Comparison of ENCODE assay signal across 28 mouse cellular contexts in genomic region chr2:101881471-101882162, GRCm38 (mm10). TPM values are rescaled to one million over a fixed set of nuclear protein-coding genes. Genes with fewer than 3 reads are reported as not detected.
DNase-seq lines count a peak whose midpoint lies in the region; ATAC-seq and TF ChIP-seq lines count a peak whose summit lies in the region.
"Had no signal": no experiment of that assay in that cellular context is flagged by ENCODE, and none has a peak within 500 bp of the region (broad histone marks: within the 10 kb centered on the region; RNA-seq: fewer than 3 reads in every experiment).

No protein-coding gene starts in this region.

- peaks cover 2% of the 10 kb centered on the region for H3K4me1 ChIP-seq in forebrain, embryonic 13.5 days

- no peaks in the 10 kb centered on the region for H3K36me3 ChIP-seq in forebrain, embryonic 13.5 days (ENCODE audit: poor library complexity, severe bottlenecking)
- H3K36me3 ChIP-seq: embryonic facial prominence, embryonic 13.5 days; forebrain, embryonic 12.5 days; heart, embryonic 12.5 days; hindbrain, embryonic 10.5 days; kidney, embryonic 15.5 days; limb, embryonic 12.5 days; liver, embryonic 13.5 days; midbrain, embryonic 10.5 days; neural tube, embryonic 15.5 days had no signal

- TF ChIP-seq CTCF in layer of hippocampus, adult 2 months (conservative IDR thresholded peaks at IDR 0.05): no peak

- 88% methylated on average over 9 of the region's 9 CpGs for WGBS in forebrain, embryonic 13.5 days

- H3K27me3 ChIP-seq in forebrain, embryonic 13.5 days: no peaks in the 10 kb centered on the region
- H3K27me3 ChIP-seq: liver, embryonic 13.5 days; neural tube, embryonic 15.5 days had no signal

- H3K4me2 ChIP-seq in forebrain, embryonic 13.5 days: no peak overlapping the region
- H3K4me2 ChIP-seq: embryonic facial prominence, embryonic 13.5 days; forebrain, embryonic 12.5 days; heart, embryonic 12.5 days; kidney, embryonic 15.5 days; limb, embryonic 12.5 days; liver, embryonic 13.5 days; neural tube, embryonic 15.5 days had no signal

- peak; percentile 58 for ATAC-seq in megakaryocyte progenitor cell, adult 5-6 weeks (replicated peaks; ENCODE audit: poor library complexity)
- ATAC-seq in forebrain, embryonic 13.5 days: no peak
- ATAC-seq: hindbrain, postnatal 0 days; intestine, postnatal 0 days; midbrain, embryonic 16.5 days had no signal

- peak overlapping the region; percentile 7 for H3K4me3 ChIP-seq in layer of hippocampus, adult 2 months
- H3K4me3 ChIP-seq in forebrain, embryonic 13.5 days: no peak overlapping the region
- H3K4me3 ChIP-seq: embryonic facial prominence, embryonic 13.5 days; erythroblast, embryonic 14.5 days; forebrain, embryonic 12.5 days; heart, embryonic 12.5 days; hindbrain, embryonic 10.5 days; kidney, embryonic 15.5 days; limb, embryonic 12.5 days; liver, embryonic 13.5 days; midbrain, embryonic 10.5 days; neural tube, embryonic 15.5 days had no signal

- DNase-seq in layer of hippocampus, adult 2 months (ENCODE audit: low spot score in 2 of 2): no peak
- DNase-seq in layer of hippocampus, postnatal 36 days: no peak
- peak; percentile 54 for DNase-seq in 416B (ENCODE audit: low read depth)
- DNase-seq in brain, adult 2 months (ENCODE audit: low read depth, low spot score): peak; percentile 43
- DNase-seq in embryo, embryonic 10 days (ENCODE audit: low spot score): no peak
- DNase-seq in kidney, adult 8-10 months: no peak
- DNase-seq: adrenal gland, adult 2 months; cerebellum, adult 8-10 months; embryo, embryonic 11 days; heart, postnatal 10 days; kidney, postnatal 36 days; liver, embryonic 13.5 days; lung, adult 2 months; right cerebral cortex, adult 18-20 months had no signal

- H3K27ac ChIP-seq in layer of hippocampus, adult 2 months: peak overlapping the region; percentile 85
- H3K27ac ChIP-seq in forebrain, embryonic 13.5 days: no peak overlapping the region
- H3K27ac ChIP-seq: embryonic facial prominence, embryonic 13.5 days; forebrain, embryonic 12.5 days; hindbrain, embryonic 10.5 days; hindbrain, postnatal 0 days; kidney, embryonic 15.5 days; limb, embryonic 12.5 days; liver, embryonic 13.5 days; midbrain, embryonic 10.5 days; neural tube, embryonic 15.5 days had no signal

- no peaks in the 10 kb centered on the region for H3K9me3 ChIP-seq in forebrain, embryonic 13.5 days (replicated peaks)
- H3K9me3 ChIP-seq: embryonic facial prominence, embryonic 13.5 days; forebrain, embryonic 12.5 days; heart, embryonic 12.5 days; hindbrain, embryonic 10.5 days; kidney, embryonic 15.5 days; limb, embryonic 12.5 days; liver, embryonic 13.5 days; midbrain, embryonic 10.5 days; neural tube, embryonic 15.5 days had no signal

- no peak overlapping the region for H3K9ac ChIP-seq in forebrain, embryonic 13.5 days
- H3K9ac ChIP-seq: embryonic facial prominence, embryonic 13.5 days; forebrain, embryonic 12.5 days; heart, embryonic 12.5 days; kidney, embryonic 15.5 days; limb, embryonic 12.5 days; liver, embryonic 13.5 days; neural tube, embryonic 15.5 days had no signal

RNA-seq across cellular contexts. Expression of gene Prr5l, which starts 1.2 kb away (rescaled TPM):
- 1 to 10 TPM; 7.2 to 9.5 TPM for total RNA-seq in layer of hippocampus, adult 2 months (2021)
- total RNA-seq in layer of hippocampus, postnatal 36 days (2021): 10 to 100 TPM in 1 of 2 experiments, 1 to 10 TPM in 1; 8.6 to 10.7 TPM
- 0.27 and 0.35 TPM in 2 replicates for total RNA-seq in megakaryocyte progenitor cell, adult 5-6 weeks (2015)
- total RNA-seq in megakaryocyte progenitor cell, adult 5-6 weeks (2017): 0.17 TPM in 1 of 2 replicates, not detected in the other
- 8.7 and 11.6 TPM in 2 replicates for polyA plus RNA-seq in forebrain, embryonic 13.5 days (2015; fragmentation: Nextera tagmentation; extraction: Ambion mirVana)

RNA-seq across cellular contexts. Expression of gene Commd9, which starts 4.4 kb away (rescaled TPM):
- total RNA-seq in layer of hippocampus, adult 2 months (2021): 10 to 100 TPM; 32.8 to 39.3 TPM
- 10 to 100 TPM; 33.7 to 38.3 TPM for total RNA-seq in layer of hippocampus, postnatal 36 days (2021)
- total RNA-seq in megakaryocyte progenitor cell, adult 5-6 weeks (2015): 11.7 and 17.1 TPM in 2 replicates
- total RNA-seq in megakaryocyte progenitor cell, adult 5-6 weeks (2017): 39.8 and 52.0 TPM in 2 replicates
- 86.8 and 91.1 TPM in 2 replicates for polyA plus RNA-seq in forebrain, embryonic 13.5 days (2015; fragmentation: Nextera tagmentation; extraction: Ambion mirVana)

Comparison
In these comparisons a context has a peak if more than half of its experiments do, and no peak if none do; other contexts are left out.
1. DNase-seq: peak in 416B (single experiment) and brain, adult 2 months (single experiment); none in layer of hippocampus, adult 2 months (0 of 2), layer of hippocampus, postnatal 36 days (0 of 2), embryo, embryonic 10 days (single experiment) and kidney, adult 8-10 months (0 of 2).
2. RNA of gene Prr5l, which starts 1.2 kb away (total RNA-seq): 8.6 to 10.7 TPM in layer of hippocampus, postnatal 36 days and 7.2 to 9.5 TPM in layer of hippocampus, adult 2 months; 0.17 to 0.35 TPM in megakaryocyte progenitor cell, adult 5-6 weeks; every median in the first group is over 4 times any median in the second.